Mouse (Mus musculus) adrenal gland, postnatal 4 days (tissue): ENCODE measurements around the gene Exoc6. TPM values are rescaled to one million over a fixed set of nuclear protein-coding genes. Genes with fewer than 3 reads are reported as not detected.

Experiments
- DNase-seq, 2 experiments: peaks; one replicate each; pipeline ENCODE4 v3.0.0; 2021 to 2022; ENCODE audit warnings: low spot score in 2 of 2, mixed read lengths in 2 of 2
- total RNA-seq, 2 experiments: library from RNA; stranded (reverse); gene quantifications; 2 replicates each; pipeline ENCODE4 v1.2.3; 2021

The Exoc6 gene
- total RNA-seq, 2 experiments from 2014 or later, result 21.3 to 22.3 TPM

- no peak for DNase-seq
Measured at GRCm38 (mm10) chr19:37724591-37724990, 174.4 kb downstream of the Exoc6 start.

GRCm38 (mm10) chr19:37726585-37726984, 176.4 kb downstream of the Exoc6 start:
- no peak for DNase-seq

- no peak for DNase-seq
Measured at GRCm38 (mm10) chr19:37727366-37727765, 177.1 kb downstream of the Exoc6 start.

Other genes with a start within 250 kb of the Exoc6 start
- 10 to 100 TPM; 65.4 to 69.4 TPM for gene Ide, start 212.6 kb upstream of the Exoc6 start, total RNA-seq
- gene Kif11, start 174.0 kb upstream of the Exoc6 start, total RNA-seq, result 10 to 100 TPM; 21.2 to 23.7 TPM
- gene Hhex, start 115.6 kb upstream of the Exoc6 start, total RNA-seq, result 10 to 100 TPM; 22.7 to 33.1 TPM
- not detected for gene Cyp26c1, start 135.2 kb downstream of the Exoc6 start, total RNA-seq
- gene Cyp26a1, start 147.4 kb downstream of the Exoc6 start, total RNA-seq, result under 1 TPM in 1 of 2 experiments, not detected in 1; 0.36 TPM